Mouse (Mus musculus) intestine, postnatal 0 days (tissue): Measurements from ENCODE around the gene Zscan12. TPM values are rescaled to one million over a fixed set of nuclear protein-coding genes. Genes with fewer than 3 reads are reported as not detected.

Experiments used
- ATAC-seq: fragments of 200-750 bp; cut with Nextera tagmentation; 2 replicates; pipeline ENCODE4 v1.8.0; 2017; ENCODE audit warnings: mild to moderate bottlenecking, moderate TSS enrichment, moderate library complexity
- H3K27ac ChIP-seq: fragments of 300-500 bp; sonication (generic); 2 replicates; pipeline ENCODE4 v1.5.1; 2014; ENCODE audit warnings: mild to moderate bottlenecking, low read depth, low read length, moderate library complexity
- H3K27me3 ChIP-seq: fragments of 300-500 bp; sonication (generic); replicated peaks from 2 replicates; pipeline ENCODE4 v1.6.1; 2014; ENCODE audit warnings: low read length, mixed read lengths; ENCODE audit not compliant: control insufficient read depth, insufficient read depth
- H3K36me3 ChIP-seq: fragments of 300-500 bp; sonication (generic); 2 replicates; pipeline ENCODE4 v1.6.1; 2014; ENCODE audit warnings: mild to moderate bottlenecking, moderate library complexity; ENCODE audit not compliant: control insufficient read depth, insufficient read depth
- H3K4me1 ChIP-seq: fragments of 300-500 bp; sonication (generic); replicated peaks from 2 replicates; pipeline ENCODE4 v1.6.1; 2014; ENCODE audit warnings: antibody characterized with exemption, low read length, mixed read lengths; ENCODE audit not compliant: control insufficient read depth, insufficient read depth
- H3K4me2 ChIP-seq: fragments of 300-500 bp; sonication (generic); replicated peaks from 2 replicates; pipeline ENCODE4 v1.6.1; 2014; ENCODE audit warnings: low read depth, mild to moderate bottlenecking, moderate library complexity
- H3K4me3 ChIP-seq: fragments of 300-500 bp; sonication (generic); 2 replicates; pipeline ENCODE4 v1.5.1; 2014; ENCODE audit warnings: low read depth, low read length
- H3K9ac ChIP-seq: fragments of 300-500 bp; sonication (generic); 2 replicates; pipeline ENCODE4 v1.6.1; 2014; ENCODE audit warnings: mild to moderate bottlenecking, low read depth, low read length
- H3K9me3 ChIP-seq: fragments of 300-500 bp; sonication (generic); 2 replicates; pipeline ENCODE4 v1.6.1; 2016; ENCODE audit warnings: mixed run types; ENCODE audit not compliant: control insufficient read depth
- CTCF ChIP-seq: sonication (generic); IDR thresholded peaks from 2 replicates; pipeline ENCODE4 v1.5.1; 2016; ENCODE audit warnings: low read depth, mild to moderate bottlenecking, control low read depth, antibody characterized with exemption, moderate library complexity
- WGBS: fragments of 180-500 bp; shearing (Covaris S2); extraction: QIAGEN DNeasy Blood & Tissue Kit; methylation state at CpG from one replicate; pipeline ENCODE4 v1.1.7; 2014; 5-methylcytosine and 5-hydroxymethylcytosine counted together
- polyA plus RNA-seq: library from polyadenylated mRNA; unstranded; fragments of >200 nt; fragmentation: Nextera tagmentation; extraction: Ambion mirVana; gene quantifications from 2 replicates; pipeline ENCODE4 v1.2.1, GENCODE M21; 2015

Zscan12 gene
- polyA plus RNA-seq, 1 experiment from 2014 or later = 3.9 TPM

GRCm38 (mm10) chr13:21407969-21408804 lies 45.6 kb downstream of the Zscan12 start:
- peak overlapping the region; percentile 82 for H3K4me2 ChIP-seq
- no peaks in the 10 kb centered on the region for H3K9me3 ChIP-seq
- H3K27me3 ChIP-seq = no peaks in the 10 kb centered on the region
- ATAC-seq = peak; percentile 82
- peak overlapping the region; percentile 62; the same call in 1 of the 2 replicates for H3K27ac ChIP-seq
- 0 out of 2 replicates have a peak, but pooled peaks cover 5% of the 10 kb centered on the region for H3K4me1 ChIP-seq
- TF ChIP-seq CTCF = no peak
- peak overlapping the region; percentile 59 for H3K4me3 ChIP-seq
- no peaks in the 10 kb centered on the region for H3K36me3 ChIP-seq
- 2% methylated on average over 27 of the region's 27 CpGs for WGBS
- H3K9ac ChIP-seq = peak overlapping the region; percentile 64

- no peak for TF ChIP-seq CTCF
- Histone ChIP-seq H3K27ac (no peak overlapping the region), H3K9me3 (no peaks in the 10 kb centered on the region), H3K27me3 (no peaks in the 10 kb centered on the region), H3K36me3 (no peaks in the 10 kb centered on the region), H3K4me3 (peak overlapping the region; percentile 59), H3K4me1 (0 out of 2 replicates have a peak, but pooled peaks cover 5% of the 10 kb centered on the region), H3K9ac (peak overlapping the region; percentile 64), H3K4me2 (peak overlapping the region; percentile 82)
- 53% methylated on average over 11 of the region's 11 CpGs for WGBS
- peak; percentile 10; the same call in 1 of the 2 replicates for ATAC-seq
Observed at GRCm38 (mm10) chr13:21408805-21409459, 46.3 kb downstream of the Zscan12 start.

- WGBS = 36% methylated on average over 14 of the region's 15 CpGs
- TF ChIP-seq CTCF = no peak
- Histone ChIP-seq H3K9ac (no peak overlapping the region), H3K9me3 (no peaks in the 10 kb centered on the region), H3K36me3 (no peaks in the 10 kb centered on the region), H3K4me3 (no peak overlapping the region), H3K4me2 (peak overlapping the region; percentile 38; the same call in 1 of the 2 replicates), H3K27ac (no peak overlapping the region), H3K4me1 (peaks cover 7% of the 10 kb centered on the region; the same call in 1 of the 2 replicates), H3K27me3 (no peaks in the 10 kb centered on the region)
- ATAC-seq = no peak
Observed at GRCm38 (mm10) chr13:21414231-21415212, 51.9 kb downstream of the Zscan12 start.

GRCm38 (mm10) chr13:21415266-21415665 lies 52.6 kb downstream of the Zscan12 start:
- no peak for TF ChIP-seq CTCF
- H3K4me3 ChIP-seq = no peak overlapping the region
- WGBS = 53% methylated on average over 4 of the region's 4 CpGs
- H3K9ac ChIP-seq = no peak overlapping the region
- peaks cover 7% of the 10 kb centered on the region; the same call in 1 of the 2 replicates for H3K4me1 ChIP-seq
- H3K27ac ChIP-seq = no peak overlapping the region
- H3K9me3 ChIP-seq = no peaks in the 10 kb centered on the region
- H3K36me3 ChIP-seq = no peaks in the 10 kb centered on the region
- ATAC-seq = no peak
- H3K4me2 ChIP-seq = peak overlapping the region; percentile 38; the same call in 1 of the 2 replicates
- no peaks in the 10 kb centered on the region for H3K27me3 ChIP-seq

GRCm38 (mm10) chr13:21415750-21416149 lies 53.1 kb downstream of the Zscan12 start:
- ATAC-seq = no peak
- no peaks in the 10 kb centered on the region for H3K36me3 ChIP-seq
- peaks cover 7% of the 10 kb centered on the region; the same call in 1 of the 2 replicates for H3K4me1 ChIP-seq
- no peaks in the 10 kb centered on the region for H3K27me3 ChIP-seq
- WGBS = 84% methylated on average over 2 of the region's 2 CpGs
- TF ChIP-seq CTCF = no peak
- no peak overlapping the region for H3K4me3 ChIP-seq
- H3K27ac ChIP-seq = no peak overlapping the region
- no peak overlapping the region for H3K4me2 ChIP-seq
- no peaks in the 10 kb centered on the region for H3K9me3 ChIP-seq
- H3K9ac ChIP-seq = no peak overlapping the region
